Mouse (Mus musculus) hematopoietic stem cell, adult 5-6 weeks (primary cell): ENCODE measurements at regions not wholly inside any gene's neighbourhood (a gene's known extent, or its start where the extent isn't known, plus 50 kb on each side); places are given as distances from the start of the nearest gene placed in this dataset.

Experiments used
- ATAC-seq, 2 experiments: fragments of 125-278 bp in 1 of 2; replicated peaks in 1 of 2; 2 replicates each; pipeline ENCODE4 v1.8.0; 2016 to 2017; ENCODE audit warnings: inconsistent platforms in 2 of 2, mild to moderate bottlenecking in 2 of 2, moderate number of reproducible peaks in 2 of 2, low read depth in 1 of 2, moderate TSS enrichment in 1 of 2; ENCODE audit not compliant: low FRiP score in 2 of 2, poor library complexity in 2 of 2, severe bottlenecking in 2 of 2, insufficient read depth in 1 of 2, low TSS enrichment in 1 of 2

GRCm38 (mm10) chr13:16290784-16291183 lies 279.1 kb downstream of the Inhba start:
- ATAC-seq: no peak

GRCm38 (mm10) chr13:16291661-16292291 lies 280.1 kb downstream of the Inhba start:
- no peak for ATAC-seq

- no peak for ATAC-seq
These were observed 288.1 kb downstream of the Inhba start for GRCm38 (mm10) chr13:16299756-16300155.

- ATAC-seq: peak; percentile 98 to 99
These were observed 303.0 kb downstream of the Inhba start for GRCm38 (mm10) chr13:16314669-16315068.

GRCm38 (mm10) chr13:16315689-16316088 lies 304.0 kb downstream of the Inhba start:
- ATAC-seq: no peak

GRCm38 (mm10) chr13:16316581-16316980 lies 304.9 kb downstream of the Inhba start:
- no peak for ATAC-seq

- ATAC-seq: no peak
These were observed 305.8 kb downstream of the Inhba start for GRCm38 (mm10) chr13:16317412-16317811.

GRCm38 (mm10) chr13:16320392-16320791 lies 308.7 kb downstream of the Inhba start:
- ATAC-seq: no peak

GRCm38 (mm10) chr13:16325661-16326060 lies 314.0 kb downstream of the Inhba start:
- peak in 1 of 2 experiments; percentile 36; a peak in 1 of 4 replicates for ATAC-seq

- no peak for ATAC-seq
These were observed 330.1 kb downstream of the Inhba start for GRCm38 (mm10) chr13:16341727-16342126.

- no peak for ATAC-seq
These were observed 330.5 kb downstream of the Inhba start for GRCm38 (mm10) chr13:16342171-16342570.

- ATAC-seq: no peak
These were observed 331.8 kb downstream of the Inhba start for GRCm38 (mm10) chr13:16343280-16343945.

- peak; percentile 89 to 90 for ATAC-seq
These were observed 337.7 kb downstream of the Inhba start for GRCm38 (mm10) chr13:16349353-16349752.

- no peak for ATAC-seq
These were observed 338.4 kb downstream of the Inhba start for GRCm38 (mm10) chr13:16350061-16350460.

GRCm38 (mm10) chr13:16355316-16355715 lies 343.7 kb downstream of the Inhba start:
- ATAC-seq: no peak

- ATAC-seq: no peak
These were observed 367.8 kb downstream of the Inhba start for GRCm38 (mm10) chr13:16379492-16379891.

GRCm38 (mm10) chr13:16379949-16380348 lies 368.3 kb downstream of the Inhba start:
- no peak for ATAC-seq

- no peak for ATAC-seq
These were observed 371.4 kb downstream of the Inhba start for GRCm38 (mm10) chr13:16382936-16383511.
